Mouse (Mus musculus) embryonic fibroblast, embryonic 13.5 days (primary cell): ENCODE data around the gene Slc25a26.

Experiments used
- CTCF ChIP-seq: IDR thresholded peaks from 2 replicates; pipeline ENCODE4 v1.5.1; 2011; ENCODE audit warnings: mild to moderate bottlenecking, control low read depth, low read length, moderate library complexity, borderline replicate concordance; ENCODE audit not compliant: insufficient read depth
- POLR2A ChIP-seq: IDR thresholded peaks from 2 replicates; pipeline ENCODE4 v1.6.1; 2011; ENCODE audit warnings: low read depth, mild to moderate bottlenecking, control low read depth, low read length, moderate library complexity

- TF ChIP-seq POLR2A (no peak), CTCF (peak; percentile 84; the same call in 1 of the 2 replicates)
These were observed 122.9 kb downstream of the Slc25a26 start for GRCm38 (mm10) chr6:94622983-94623382.
